In the genomic region with DNA sequence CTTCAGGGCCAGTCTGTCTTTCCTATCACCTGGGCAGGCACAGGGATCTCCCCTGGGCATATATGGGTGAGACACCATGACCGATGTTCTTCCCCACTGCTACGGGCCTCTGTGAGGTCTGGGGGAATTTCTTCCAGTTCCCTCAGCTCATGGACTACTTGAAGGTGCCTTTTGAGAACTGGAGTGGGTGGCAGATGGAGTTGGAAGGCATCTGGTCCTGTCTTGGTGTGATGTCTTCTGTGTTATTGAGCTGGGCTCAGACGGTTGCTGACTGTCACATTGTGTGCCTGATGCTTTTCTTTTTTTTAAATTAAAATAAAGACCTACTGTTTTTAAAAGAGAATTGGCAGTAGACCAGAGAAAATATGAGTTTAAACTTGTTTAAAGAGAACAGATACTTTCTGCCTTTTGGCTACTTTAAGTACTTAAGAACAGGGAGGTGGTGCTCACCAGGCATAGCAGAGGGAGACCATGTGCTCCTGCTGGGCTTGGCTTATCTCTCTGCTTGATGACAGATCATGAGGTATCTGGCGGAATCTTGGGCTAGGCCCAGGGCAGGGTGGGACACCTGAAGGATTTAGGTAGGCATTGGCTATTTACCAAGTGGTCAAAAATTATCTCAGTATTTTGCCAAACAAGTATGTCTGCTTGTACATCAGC, we compare ENCODE assay signal across 14 mouse cellular contexts. TPM values are rescaled to one million over a fixed set of nuclear protein-coding genes. Genes with fewer than 3 reads are reported as not detected.
DNase-seq lines count a peak whose midpoint lies in the region; ATAC-seq lines count a peak whose summit lies in the region.
"Had no signal": no experiment of that assay in that cellular context is flagged by ENCODE, and none has a peak within 500 bp of the region (broad histone marks: within the 10 kb centered on the region; RNA-seq: fewer than 3 reads in every experiment).

No protein-coding gene starts in this region.

- ATAC-seq in granulocyte monocyte progenitor cell, adult 5-6 weeks (replicated peaks; ENCODE audit: poor library complexity, severe bottlenecking): no peak
- ATAC-seq: forebrain, embryonic 14.5 days; hindbrain, embryonic 16.5 days; intestine, postnatal 0 days had no signal

- peak; percentile 49 for DNase-seq in layer of hippocampus, adult 11-12 months (ENCODE audit: low spot score)
- no peak for DNase-seq in layer of hippocampus, postnatal 10 days (ENCODE audit: low spot score in 2 of 2)
- peak; percentile 50 to 76 for DNase-seq in right cerebral cortex, postnatal 10 days (ENCODE audit: low spot score in 2 of 2)
- no peak for DNase-seq in right cerebral cortex, postnatal 14 days
- DNase-seq in left cerebral cortex, adult 9 months (ENCODE audit: low spot score in 2 of 2): peak; percentile 38 to 66
- DNase-seq in urinary bladder, postnatal 10 days (ENCODE audit: low spot score): no peak
- DNase-seq: cerebellum, adult 8-10 months; heart, adult 2 months; heart, postnatal 36 days; thymus, adult 2 months had no signal

RNA-seq across cellular contexts. Expression of gene Hivep3, which starts 26.1 kb away (rescaled TPM):
- 10 to 100 TPM; 50.6 to 55.3 TPM for total RNA-seq in layer of hippocampus, postnatal 10 days (2021)
- 5.8 and 11.9 TPM in 2 replicates for total RNA-seq in granulocyte monocyte progenitor cell, adult 5-6 weeks (2014; fragmentation: Nextera tagmentation)
- total RNA-seq in granulocyte monocyte progenitor cell, adult 5-6 weeks (2017): 2.1 and 4.4 TPM in 2 replicates

Comparison
In these comparisons a context has a peak if more than half of its experiments do, and no peak if none do; other contexts are left out.
1. DNase-seq: peak in layer of hippocampus, adult 11-12 months (single experiment), right cerebral cortex, postnatal 10 days (2 of 2) and left cerebral cortex, adult 9 months (2 of 2); none in layer of hippocampus, postnatal 10 days (0 of 2), right cerebral cortex, postnatal 14 days (single experiment) and urinary bladder, postnatal 10 days (single experiment).
2. RNA of gene Hivep3, which starts 26.1 kb away (total RNA-seq): 50.6 to 55.3 TPM in layer of hippocampus, postnatal 10 days; 2.1 to 11.9 TPM in granulocyte monocyte progenitor cell, adult 5-6 weeks; every median in the first group is over 4 times any median in the second.